Mouse (Mus musculus): ENCODE results near the gene Gp2. TPM values are rescaled to one million over a fixed set of nuclear protein-coding genes. Genes with fewer than 3 reads are reported as not detected.

Gene Gp2
- not detected in 2 replicates for total RNA-seq (2015; ENCODE audit: low replicate concordance)
- total RNA-seq (2017; ENCODE audit: low replicate concordance), result not detected in 2 replicates

DNA sequence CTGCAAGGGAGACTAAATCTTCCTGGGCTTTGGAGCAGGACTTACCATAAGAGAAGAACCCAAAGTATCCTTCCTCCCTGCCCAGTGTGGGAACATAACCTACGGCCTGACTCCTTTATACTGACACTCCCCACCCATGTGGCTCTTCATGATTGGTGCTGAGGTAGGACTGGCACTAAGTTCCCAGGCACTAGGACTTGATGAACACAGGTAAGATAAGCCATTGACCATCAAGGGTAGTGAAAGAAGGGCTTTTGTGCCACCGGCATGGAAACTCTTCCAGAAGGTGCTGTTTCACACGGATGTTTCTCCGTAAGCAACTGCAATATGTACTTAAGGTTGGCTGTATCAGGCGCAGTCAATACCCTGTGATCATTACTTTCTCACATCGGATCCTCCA, at the start of gene Gp2:
Gene Gp2 (minus strand): TSS at position 101 of the 400 bp plus-strand sequence.
- ATAC-seq (replicated peaks; ENCODE audit: low FRiP score, poor library complexity, severe bottlenecking), result no peak

DNA sequence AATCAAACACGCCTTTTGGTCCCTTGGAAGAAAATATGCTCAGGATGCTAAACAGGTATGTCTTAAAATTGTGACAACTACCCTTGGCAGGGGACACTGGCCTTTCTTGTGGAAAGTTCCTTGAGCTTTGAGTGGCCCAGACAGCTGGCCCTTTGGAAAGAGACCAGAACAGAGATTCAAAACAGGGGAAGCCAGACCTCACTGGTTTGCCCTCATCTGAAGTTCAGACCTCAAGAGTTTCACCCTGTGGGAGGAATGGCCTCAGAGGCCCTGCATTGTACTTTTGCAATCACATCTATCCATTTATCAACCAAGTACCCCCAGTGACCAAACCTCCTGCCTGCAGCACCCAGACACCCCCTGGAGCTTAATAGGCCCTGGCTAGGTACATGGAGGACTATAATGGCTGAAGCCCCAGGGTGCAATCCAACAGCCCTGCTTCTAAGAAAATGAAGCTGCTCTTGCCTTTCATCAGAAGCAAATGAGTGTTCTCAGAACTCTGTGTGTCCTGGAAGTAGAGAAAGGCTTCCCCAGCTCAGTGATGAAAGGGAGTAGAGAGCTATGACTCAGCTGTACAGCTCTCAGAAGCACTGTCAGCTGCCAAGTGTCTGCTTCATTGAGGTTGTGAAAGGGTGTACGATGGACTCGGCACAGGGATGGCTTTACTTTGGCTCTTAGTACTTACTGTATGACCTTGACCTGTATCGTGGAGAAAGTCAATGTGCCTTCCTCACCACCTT, 31.1 kb upstream of the Gp2 start:
- no peak for ATAC-seq (replicated peaks; ENCODE audit: low FRiP score, poor library complexity, severe bottlenecking)

DNA sequence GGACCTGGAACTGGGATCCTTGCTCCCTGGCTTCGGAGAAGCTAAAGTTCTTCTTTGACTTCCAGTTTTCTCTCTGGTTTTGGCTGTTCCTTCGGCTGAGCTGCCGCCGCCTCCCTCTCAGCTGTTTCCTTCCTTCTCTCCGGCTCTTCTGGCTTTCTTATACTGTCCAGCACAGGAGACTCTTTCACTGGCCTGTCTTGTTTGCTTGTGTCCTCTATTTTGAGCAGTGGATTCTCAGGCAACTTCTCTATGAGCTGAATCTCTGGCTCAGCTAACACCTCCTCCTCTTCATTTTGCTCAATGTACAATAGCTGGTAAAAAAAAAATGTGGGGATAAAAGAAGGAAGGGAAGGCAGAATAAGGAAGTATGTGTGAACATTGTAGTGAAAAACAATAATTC, 27.6 kb upstream of the Gp2 start:
- no peak for ATAC-seq (replicated peaks; ENCODE audit: low FRiP score, poor library complexity, severe bottlenecking)

DNA sequence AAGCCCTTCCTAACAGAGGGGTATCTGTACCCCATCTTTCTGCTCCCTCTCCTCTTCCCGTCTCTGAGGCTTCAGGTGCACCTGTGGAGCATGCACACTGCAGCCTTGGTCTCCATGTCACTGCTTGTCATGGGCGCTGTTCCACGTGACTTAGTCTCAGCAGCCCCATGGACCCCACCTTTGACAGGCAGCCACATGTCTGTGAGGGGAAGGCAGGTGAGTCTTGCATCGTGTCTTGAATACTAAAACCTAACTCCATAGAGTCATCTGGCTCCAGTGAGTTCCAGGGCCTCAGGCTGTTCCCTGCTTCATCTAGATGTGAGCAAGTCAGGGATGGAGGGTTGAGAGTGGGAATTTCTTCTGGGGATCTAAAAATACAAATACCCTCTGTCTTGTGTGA, 25.1 kb upstream of the Gp2 start:
- no peak for ATAC-seq (replicated peaks; ENCODE audit: low FRiP score, poor library complexity, severe bottlenecking)

DNA sequence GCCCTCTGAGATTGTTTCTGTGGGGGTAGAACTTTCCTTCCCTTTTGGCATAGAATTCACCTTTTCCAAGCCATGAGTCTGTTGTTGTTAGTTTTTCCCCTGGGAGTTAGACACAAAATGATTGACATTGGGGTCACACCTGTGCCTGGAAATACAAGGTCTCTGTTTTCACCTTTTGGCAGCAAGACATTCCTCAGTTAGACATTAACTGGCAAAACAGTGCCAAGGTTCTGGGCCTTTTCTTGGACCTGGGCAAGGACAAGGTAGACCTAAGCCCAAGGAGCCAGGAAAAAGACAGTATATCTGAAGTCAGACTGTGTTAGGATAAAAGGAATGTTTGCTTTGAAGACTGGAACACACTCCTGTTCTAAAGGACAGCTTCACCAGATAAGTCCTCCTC, 20.2 kb upstream of the Gp2 start, which contains the start of gene Umod:
Gene Umod (minus strand): TSS at position 27 of the 400 bp plus-strand sequence.
- ATAC-seq (replicated peaks; ENCODE audit: low FRiP score, poor library complexity, severe bottlenecking), result no peak

- no peak for ATAC-seq (replicated peaks; ENCODE audit: low FRiP score, poor library complexity, severe bottlenecking)
Measured at GRCm38 (mm10) chr7:119476500-119477389, 17.7 kb upstream of the Gp2 start.

DNA sequence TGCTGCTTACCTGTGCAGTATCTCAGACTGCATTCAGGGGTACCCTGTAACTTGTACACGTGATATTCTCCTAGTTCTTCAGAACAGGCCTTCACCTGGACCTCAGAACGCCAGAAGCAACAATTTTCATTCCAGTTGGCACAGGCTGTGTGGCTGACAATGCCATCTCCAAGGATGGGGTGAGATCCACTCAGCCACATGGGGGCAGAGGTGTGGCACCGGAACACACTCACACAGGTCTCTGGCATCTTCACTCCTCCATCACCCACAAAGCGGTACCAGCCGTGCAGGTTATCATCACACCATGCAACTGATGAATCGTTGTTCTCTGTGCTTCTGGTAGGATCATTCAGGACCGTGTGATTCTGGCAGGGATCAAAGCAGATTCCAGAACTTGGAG, 4.9 kb downstream of the Gp2 start:
- no peak for ATAC-seq (replicated peaks; ENCODE audit: low FRiP score, poor library complexity, severe bottlenecking)

DNA sequence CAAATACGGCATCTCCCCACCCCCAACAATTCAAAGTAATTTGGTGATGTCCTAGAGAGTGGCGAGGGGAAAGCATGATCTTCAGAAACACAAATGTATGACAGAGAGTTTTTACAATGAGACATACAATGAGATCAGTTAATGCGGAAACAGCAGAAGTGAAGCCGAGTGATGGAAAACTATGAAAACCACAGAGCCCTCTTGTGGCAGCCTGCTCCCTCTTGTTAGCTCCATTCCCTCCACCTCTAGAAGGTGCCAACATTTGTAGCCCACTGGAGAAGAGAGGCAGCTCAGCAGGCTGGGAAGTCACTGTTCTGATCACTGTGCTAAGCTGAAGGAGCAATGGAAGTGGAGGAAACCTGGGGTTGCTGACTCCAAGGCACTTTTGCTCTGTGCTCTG, 15.2 kb downstream of the Gp2 start:
- no peak for ATAC-seq (replicated peaks; ENCODE audit: low FRiP score, poor library complexity, severe bottlenecking)

GRCm38 (mm10) chr7:119441938-119442337, 17.1 kb downstream of the Gp2 start:
- ATAC-seq (replicated peaks; ENCODE audit: low FRiP score, poor library complexity, severe bottlenecking), result no peak

DNA sequence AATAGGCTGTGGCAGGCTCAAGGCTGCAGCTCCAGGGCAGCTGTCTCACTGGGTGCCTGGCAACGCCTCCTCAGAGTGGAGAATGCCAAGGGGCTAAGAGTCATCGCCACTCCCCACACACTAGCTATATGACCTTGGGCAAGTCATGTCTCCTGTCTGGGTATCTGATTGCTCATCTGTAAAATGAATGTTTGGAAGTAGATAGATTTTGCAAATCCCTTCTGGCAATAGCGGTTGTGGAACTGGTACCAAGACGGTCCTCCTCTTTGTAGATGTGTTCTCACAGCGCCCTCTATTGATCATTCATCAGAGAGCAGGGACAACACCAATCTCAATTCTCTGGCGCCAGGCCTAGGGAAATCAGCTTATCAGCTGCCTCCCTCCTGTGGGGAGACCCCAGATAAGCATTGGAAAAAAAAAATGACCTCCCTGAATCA, 31.9 kb downstream of the Gp2 start:
- no peak for ATAC-seq (replicated peaks; ENCODE audit: low FRiP score, poor library complexity, severe bottlenecking)

- no peak for ATAC-seq (replicated peaks; ENCODE audit: low FRiP score, poor library complexity, severe bottlenecking)
Measured at GRCm38 (mm10) chr7:119420730-119421129, 38.4 kb downstream of the Gp2 start.

DNA sequence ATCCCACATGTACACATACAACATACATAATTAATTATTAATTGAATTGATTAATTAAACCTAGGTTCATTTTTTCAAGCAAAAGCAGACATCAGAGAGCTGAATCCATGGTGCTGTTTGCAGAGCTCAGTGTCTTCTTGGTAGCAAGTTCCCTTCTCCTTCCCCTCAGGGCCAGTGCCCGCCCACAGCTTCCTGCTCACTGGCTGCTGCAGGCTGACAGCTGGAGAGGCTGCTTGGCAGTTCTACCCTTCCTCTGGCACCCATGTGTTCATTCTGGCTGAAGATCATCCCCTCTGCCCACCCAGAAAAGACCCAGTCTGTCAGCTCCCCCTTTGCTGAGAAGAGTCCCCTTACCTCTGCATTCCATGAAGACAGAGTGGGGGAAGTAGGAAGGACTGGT, 40.6 kb downstream of the Gp2 start:
- ATAC-seq (replicated peaks; ENCODE audit: low FRiP score, poor library complexity, severe bottlenecking), result no peak

DNA sequence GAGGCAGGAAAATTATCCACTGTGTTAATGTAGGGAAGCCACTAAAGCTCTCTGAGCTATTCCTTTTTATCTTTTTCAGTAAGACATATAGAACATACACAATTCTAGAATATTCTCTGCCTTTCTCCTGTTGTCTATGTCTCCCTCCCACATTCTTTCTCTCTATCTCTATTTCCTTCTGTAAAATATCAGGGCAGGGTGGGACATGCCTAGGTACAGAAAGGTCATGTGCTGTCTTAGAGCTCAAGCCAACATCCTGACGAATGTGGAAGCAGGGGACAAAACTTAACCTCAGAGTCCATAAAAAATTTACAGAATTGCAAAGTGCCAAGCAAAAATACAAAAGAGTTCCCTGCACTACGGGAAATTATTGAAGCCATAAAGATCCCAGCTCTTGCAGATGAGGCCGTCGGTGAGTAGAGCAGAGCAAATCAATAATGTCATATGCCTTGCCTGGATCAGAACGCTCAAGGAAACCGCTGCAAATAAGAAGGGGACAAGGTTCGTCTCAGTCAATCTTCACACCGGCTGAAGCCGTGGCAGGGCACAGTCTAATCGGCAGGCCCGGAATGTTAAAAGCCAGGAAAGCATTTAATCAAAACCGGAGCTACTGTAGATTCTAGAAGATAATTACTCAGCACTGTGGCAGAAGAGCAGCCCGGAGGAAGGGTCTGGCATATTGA, 64.9 kb downstream of the Gp2 start:
- ATAC-seq (replicated peaks; ENCODE audit: low FRiP score, poor library complexity, severe bottlenecking), result no peak

Other genes starting within 250 kb of the Gp2 start
- not detected in 2 replicates for gene Umod, start 20.0 kb upstream of the Gp2 start, total RNA-seq (2015; ENCODE audit: low replicate concordance)
- not detected in 2 replicates for gene Umod, start 20.0 kb upstream of the Gp2 start, total RNA-seq (2017; ENCODE audit: low replicate concordance)
- not detected in 2 replicates for gene Acsm5, start 60.2 kb upstream of the Gp2 start, total RNA-seq (2015; ENCODE audit: low replicate concordance)
- gene Acsm5, start 60.2 kb upstream of the Gp2 start, total RNA-seq (2017; ENCODE audit: low replicate concordance), result not detected in 2 replicates
- gene Pdilt, start 64.2 kb upstream of the Gp2 start, total RNA-seq (2015; ENCODE audit: low replicate concordance), result not detected in 2 replicates
- not detected in 2 replicates for gene Pdilt, start 64.2 kb upstream of the Gp2 start, total RNA-seq (2017; ENCODE audit: low replicate concordance)
- gene Acsm2, start 95.1 kb upstream of the Gp2 start, total RNA-seq (2015; ENCODE audit: low replicate concordance), result not detected in 2 replicates
- gene Acsm2, start 95.1 kb upstream of the Gp2 start, total RNA-seq (2017; ENCODE audit: low replicate concordance), result not detected in 2 replicates
- not detected in 2 replicates for gene Acsm1, start 147.7 kb upstream of the Gp2 start, total RNA-seq (2015; ENCODE audit: low replicate concordance)
- gene Acsm1, start 147.7 kb upstream of the Gp2 start, total RNA-seq (2017; ENCODE audit: low replicate concordance), result not detected in 2 replicates
- not detected in 2 replicates for gene Acsm4, start 230.7 kb upstream of the Gp2 start, total RNA-seq (2015; ENCODE audit: low replicate concordance)
- not detected in 2 replicates for gene Acsm4, start 230.7 kb upstream of the Gp2 start, total RNA-seq (2017; ENCODE audit: low replicate concordance)

Measured in erythroid progenitor cell, adult 5-6 weeks (primary cell).